Comparison of ENCODE assay signal across 8 mouse cellular contexts in genomic region chr10:29361464-29362196, GRCm38 (mm10). TPM values are rescaled to one million over a fixed set of nuclear protein-coding genes. Genes with fewer than 3 reads are reported as not detected.
DNase-seq lines count a peak whose midpoint lies in the region; ATAC-seq lines count a peak whose summit lies in the region.

No protein-coding gene starts in this region.

- no peaks in the 10 kb centered on the region for H3K9me3 ChIP-seq in hindbrain, embryonic 14.5 days (ENCODE audit: control insufficient read depth, low read length)

- DNase-seq in T-cell, adult 2 months (ENCODE audit: low spot score) = peak; percentile 84
- peak; percentile 95 to 97 for DNase-seq in cerebellum, postnatal 25 days
- DNase-seq in frontal cortex, postnatal 25 days (ENCODE audit: low spot score in 2 of 2) = peak; percentile 76 to 80
- peak; percentile 92 for DNase-seq in hindbrain, embryonic 14.5 days (ENCODE audit: low spot score)
- peak; percentile 87 for DNase-seq in layer of hippocampus, postnatal 36 days
- peak; percentile 86 for DNase-seq in lung, postnatal 25 days (ENCODE audit: low spot score)
- peak; percentile 72 for DNase-seq in retina, adult 2 months (ENCODE audit: low read depth, low spot score)
- DNase-seq in thymus, postnatal 25 days = peak; percentile 92

- WGBS in hindbrain, embryonic 14.5 days = 1% methylated on average over 79 of the region's 100 CpGs

- H3K4me2 ChIP-seq in hindbrain, embryonic 14.5 days (replicated peaks) = peak overlapping the region; percentile 89

- H3K27me3 ChIP-seq in hindbrain, embryonic 14.5 days (ENCODE audit: control insufficient read depth, insufficient read depth, low read length) = no peaks in the 10 kb centered on the region

- H3K9ac ChIP-seq in hindbrain, embryonic 14.5 days = peak overlapping the region; percentile 93

- peak overlapping the region; percentile 99 for H3K27ac ChIP-seq in hindbrain, embryonic 14.5 days

- ATAC-seq in hindbrain, embryonic 14.5 days (ENCODE audit: low FRiP score) = peak; percentile 95

- peak overlapping the region; percentile 83 for H3K4me3 ChIP-seq in hindbrain, embryonic 14.5 days (replicated peaks; ENCODE audit: low read length)

- no peaks in the 10 kb centered on the region for H3K36me3 ChIP-seq in hindbrain, embryonic 14.5 days (replicated peaks; ENCODE audit: control insufficient read depth, insufficient read depth)

- H3K4me1 ChIP-seq in hindbrain, embryonic 14.5 days (replicated peaks; ENCODE audit: control insufficient read depth, insufficient read depth, low read length) = peaks cover 33% of the 10 kb centered on the region

RNA-seq across cellular contexts. Expression of gene Rnf146, which starts 0.6 kb away (rescaled TPM):
- 62.1 and 78.1 TPM in 2 replicates for polyA plus RNA-seq in hindbrain, embryonic 14.5 days (2014; fragmentation: Nextera tagmentation; extraction: Ambion mirVana)
- total RNA-seq in layer of hippocampus, postnatal 36 days (2021) = 100 to 1,000 TPM; 104 to 107 TPM

RNA-seq across cellular contexts. Expression of gene Echdc1, which starts 48.7 kb away (rescaled TPM):
- polyA plus RNA-seq in hindbrain, embryonic 14.5 days (2014; fragmentation: Nextera tagmentation; extraction: Ambion mirVana) = 31.1 and 36.9 TPM in 2 replicates
- 10 to 100 TPM; 34.6 to 43.4 TPM for total RNA-seq in layer of hippocampus, postnatal 36 days (2021)

Comparison
In these comparisons a context has a peak if more than half of its experiments do, and no peak if none do; other contexts are left out.
1. Peak in every context shown above with its lines: DNase-seq, ATAC-seq, H3K4me3 ChIP-seq and H3K27ac ChIP-seq.